Mouse (Mus musculus) heart, embryonic 15.5 days (tissue): ENCODE measurements around the gene Plk2. TPM values are rescaled to one million over a fixed set of nuclear protein-coding genes. Genes with fewer than 3 reads are reported as not detected.
"Not testable (repeated sequence)": the region's sequence is repeated elsewhere in the genome, so short reads cannot be mapped to it uniquely, and the experiment has no call there.

ENCODE experiments used
- ATAC-seq: fragments of 200-750 bp; cut with Nextera tagmentation; replicated peaks from 2 replicates; pipeline ENCODE4 v1.8.0; 2017; ENCODE audit warnings: low read depth, moderate TSS enrichment; ENCODE audit not compliant: insufficient number of reproducible peaks, insufficient read depth, low FRiP score
- H3K27ac ChIP-seq: fragments of 300-500 bp; sonication (generic); 2 replicates; pipeline ENCODE4 v1.5.1; 2015; ENCODE audit warnings: mild to moderate bottlenecking, inconsistent platforms
- H3K27me3 ChIP-seq: fragments of 300-500 bp; sonication (generic); 2 replicates; pipeline ENCODE4 v1.6.1; 2015; ENCODE audit warnings: inconsistent platforms
- H3K36me3 ChIP-seq: fragments of 300-500 bp; sonication (generic); 2 replicates; pipeline ENCODE4 v1.6.1; 2015; ENCODE audit warnings: mild to moderate bottlenecking, inconsistent platforms
- H3K4me1 ChIP-seq: fragments of 300-500 bp; sonication (generic); replicated peaks from 2 replicates; pipeline ENCODE4 v1.6.1; 2015; ENCODE audit warnings: inconsistent platforms
- H3K4me2 ChIP-seq: fragments of 300-500 bp; sonication (generic); 2 replicates; pipeline ENCODE4 v1.6.1; 2015; ENCODE audit warnings: inconsistent platforms, mild to moderate bottlenecking, moderate library complexity
- H3K4me3 ChIP-seq: fragments of 300-500 bp; sonication (generic); 2 replicates; pipeline ENCODE4 v1.5.1; 2015; ENCODE audit warnings: mild to moderate bottlenecking, inconsistent platforms
- H3K9ac ChIP-seq: fragments of 300-500 bp; sonication (generic); 2 replicates; pipeline ENCODE4 v1.6.1; 2015; ENCODE audit warnings: mild to moderate bottlenecking, inconsistent platforms
- H3K9me3 ChIP-seq: fragments of 300-500 bp; sonication (generic); replicated peaks from 2 replicates; pipeline ENCODE4 v1.6.1; 2016; ENCODE audit warnings: inconsistent platforms
- WGBS: fragments of 180-500 bp; shearing (Covaris S2); methylation state at CpG from one replicate; pipeline ENCODE4 v1.1.7; 2015; ENCODE audit warnings: mixed read lengths; 5-methylcytosine and 5-hydroxymethylcytosine counted together
- polyA plus RNA-seq: library from polyadenylated mRNA; unstranded; fragments of >200 nt; fragmentation: Nextera tagmentation; extraction: Ambion mirVana; gene quantifications from 2 replicates; pipeline ENCODE4 v1.2.1, GENCODE M21; 2015

Plk2 gene
- 102 TPM in 2 replicates for polyA plus RNA-seq

DNA sequence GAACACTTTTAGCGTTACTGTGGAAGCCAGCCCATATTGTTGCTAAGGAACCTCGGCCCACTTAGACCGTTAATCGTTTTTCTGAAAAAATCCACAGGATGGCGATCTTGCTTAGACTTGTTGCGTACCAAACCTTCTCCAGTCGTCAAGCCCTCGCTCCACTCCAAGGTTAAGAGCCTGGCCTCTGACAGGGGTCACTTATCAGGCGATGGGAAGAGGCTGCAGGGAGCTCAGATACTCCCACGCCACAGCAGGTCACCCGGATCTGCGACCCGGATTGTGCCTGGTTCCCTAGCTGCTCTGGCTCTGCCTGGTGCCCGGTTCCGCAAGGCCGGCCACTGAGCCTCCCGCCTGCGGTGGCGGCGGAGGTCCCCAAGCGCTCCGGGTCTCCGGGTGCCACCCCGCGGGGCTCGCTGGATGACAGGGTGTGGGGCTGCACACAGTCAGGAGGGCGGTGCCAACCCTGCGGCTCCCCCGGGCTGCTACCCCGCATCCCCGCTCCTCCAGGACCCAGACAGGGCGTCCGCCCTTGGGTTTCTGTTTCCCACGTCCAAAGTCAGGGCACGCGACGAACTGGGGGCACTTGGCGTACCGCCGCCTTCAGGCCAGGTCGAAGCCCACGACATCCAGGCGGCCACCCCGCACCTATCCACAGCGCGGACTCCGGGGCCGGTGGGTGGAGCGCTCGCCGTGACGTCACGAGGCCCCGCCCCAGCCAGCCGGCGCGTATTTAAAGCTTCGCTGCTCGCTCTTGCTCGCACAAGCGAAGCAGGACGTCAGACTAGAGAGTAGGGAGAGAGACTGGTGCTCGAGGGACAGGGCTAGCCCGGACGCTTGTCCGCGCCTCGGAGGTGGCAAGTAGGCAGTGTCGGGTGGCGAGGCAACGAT is at the start of gene Plk2:
Plk2 (plus strand) TSS at position 756 of the 888 bp plus-strand sequence.
- H3K9me3 ChIP-seq = no peaks in the 10 kb centered on the region
- H3K27ac ChIP-seq = peak within 1 kb of the TSS; percentile 92
- peaks cover 24% of the 10 kb centered on the region for H3K4me1 ChIP-seq
- peaks cover 21% of the 10 kb centered on the region for H3K36me3 ChIP-seq
- H3K9ac ChIP-seq = peak within 1 kb of the TSS; percentile 94
- H3K4me2 ChIP-seq = peak within 1 kb of the TSS; percentile 94
- H3K27me3 ChIP-seq = no peaks in the 10 kb centered on the region
- peak within 1 kb of the TSS; percentile 74 for H3K4me3 ChIP-seq
- ATAC-seq = peak; percentile 93
- WGBS = 0% methylated on average over 71 of the region's 71 CpGs

DNA sequence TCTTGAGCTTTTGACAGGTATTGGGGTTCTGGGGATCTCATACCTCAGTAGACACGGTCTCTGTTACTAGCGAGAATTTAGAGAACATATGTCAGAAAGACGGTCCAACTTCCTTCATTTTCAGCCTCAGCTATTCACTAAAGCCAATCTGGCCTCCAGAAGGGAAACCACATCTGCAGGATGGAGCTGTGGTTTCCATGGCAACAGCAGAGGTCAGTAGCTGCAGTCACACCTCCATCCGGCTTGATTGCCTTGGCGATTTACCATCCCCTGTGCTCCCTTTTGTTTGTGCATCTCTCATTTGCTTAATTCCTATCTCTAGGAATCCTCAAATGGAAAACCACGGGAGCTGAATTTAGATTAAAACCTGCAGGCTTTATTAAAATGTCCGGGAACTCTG is 48.1 kb upstream of the Plk2 start:
- Histone ChIP-seq H3K9ac (no peak overlapping the region), H3K36me3 (no peaks in the 10 kb centered on the region), H3K4me3 (no peak overlapping the region), H3K27ac (no peak overlapping the region), H3K4me1 (no peaks in the 10 kb centered on the region), H3K9me3 (no peaks in the 10 kb centered on the region), H3K27me3 (no peaks in the 10 kb centered on the region), H3K4me2 (no peak overlapping the region)
- ATAC-seq = no peak
- WGBS = 62% methylated on average over 7 of the region's 7 CpGs

- Histone ChIP-seq H3K9me3 (no peaks in the 10 kb centered on the region), H3K4me3 (no peak overlapping the region), H3K4me1 (no peaks in the 10 kb centered on the region), H3K27me3 (no peaks in the 10 kb centered on the region), H3K27ac (no peak overlapping the region), H3K36me3 (no peaks in the 10 kb centered on the region), H3K9ac (no peak overlapping the region), H3K4me2 (no peak overlapping the region)
- WGBS = 76% methylated on average over 6 of the region's 6 CpGs
- ATAC-seq = no peak
Observed at GRCm38 (mm10) chr13:110351051-110351450, 43.8 kb upstream of the Plk2 start.

DNA sequence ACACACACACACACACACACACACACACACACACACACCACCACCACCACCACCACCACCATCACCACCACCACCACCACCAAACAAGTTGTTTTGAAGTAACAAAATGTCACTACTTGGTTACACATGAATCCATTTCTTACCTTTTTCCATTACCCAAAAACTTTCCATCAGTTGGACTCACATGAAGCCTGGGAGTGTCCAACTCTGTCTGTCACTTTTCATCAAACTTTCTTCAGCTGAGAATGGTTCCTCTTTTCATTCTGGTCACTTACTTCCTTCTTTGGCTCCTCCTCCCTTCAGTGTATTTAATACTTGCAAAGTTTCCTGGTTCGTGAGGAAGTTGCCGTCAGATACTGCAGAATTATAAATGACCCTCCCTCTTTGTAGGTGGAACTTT is 37.9 kb upstream of the Plk2 start, which contains the start of gene Gapt:
Gapt (minus strand) TSS at position 259 of the 400 bp plus-strand sequence.
- no peak within 1 kb of the TSS for H3K27ac ChIP-seq
- WGBS = 73% methylated on average over 2 of the region's 2 CpGs
- ATAC-seq = no peak
- H3K9ac ChIP-seq = no peak within 1 kb of the TSS
- no peak within 1 kb of the TSS for H3K4me2 ChIP-seq
- no peaks in the 10 kb centered on the region for H3K9me3 ChIP-seq
- H3K36me3 ChIP-seq = no peaks in the 10 kb centered on the region
- H3K4me3 ChIP-seq = no peak within 1 kb of the TSS
- no peaks in the 10 kb centered on the region for H3K4me1 ChIP-seq
- H3K27me3 ChIP-seq = no peaks in the 10 kb centered on the region

DNA sequence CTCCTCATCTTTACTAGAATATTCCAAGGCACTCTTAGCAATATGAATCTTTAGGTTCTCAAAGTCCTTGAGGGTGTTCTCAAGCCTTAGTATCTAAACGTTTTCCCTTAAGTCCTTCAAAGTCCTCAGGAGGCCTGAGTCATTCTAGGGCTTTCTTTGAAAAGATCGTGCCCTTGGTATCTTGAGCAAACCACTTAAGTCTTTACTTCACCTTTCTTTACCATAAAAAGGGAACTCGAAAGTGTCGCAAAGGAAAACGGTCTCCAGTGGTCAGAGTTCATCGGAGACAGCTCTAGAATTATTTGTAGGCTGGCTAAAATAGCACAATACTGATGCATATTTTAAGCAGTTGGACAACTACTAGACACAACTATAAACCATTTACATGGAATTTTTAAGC is 31.1 kb upstream of the Plk2 start:
- Histone ChIP-seq H3K9ac (no peak overlapping the region), H3K4me2 (no peak overlapping the region), H3K4me3 (no peak overlapping the region), H3K9me3 (no peaks in the 10 kb centered on the region), H3K27ac (no peak overlapping the region), H3K36me3 (no peaks in the 10 kb centered on the region), H3K27me3 (no peaks in the 10 kb centered on the region), H3K4me1 (no peaks in the 10 kb centered on the region)
- ATAC-seq = no peak
- WGBS = 69% methylated on average over 6 of the region's 6 CpGs

GRCm38 (mm10) chr13:110366477-110366876 is 28.4 kb upstream of the Plk2 start:
- 86% methylated on average over 3 of the region's 3 CpGs for WGBS
- H3K4me2 ChIP-seq = no peak overlapping the region

DNA sequence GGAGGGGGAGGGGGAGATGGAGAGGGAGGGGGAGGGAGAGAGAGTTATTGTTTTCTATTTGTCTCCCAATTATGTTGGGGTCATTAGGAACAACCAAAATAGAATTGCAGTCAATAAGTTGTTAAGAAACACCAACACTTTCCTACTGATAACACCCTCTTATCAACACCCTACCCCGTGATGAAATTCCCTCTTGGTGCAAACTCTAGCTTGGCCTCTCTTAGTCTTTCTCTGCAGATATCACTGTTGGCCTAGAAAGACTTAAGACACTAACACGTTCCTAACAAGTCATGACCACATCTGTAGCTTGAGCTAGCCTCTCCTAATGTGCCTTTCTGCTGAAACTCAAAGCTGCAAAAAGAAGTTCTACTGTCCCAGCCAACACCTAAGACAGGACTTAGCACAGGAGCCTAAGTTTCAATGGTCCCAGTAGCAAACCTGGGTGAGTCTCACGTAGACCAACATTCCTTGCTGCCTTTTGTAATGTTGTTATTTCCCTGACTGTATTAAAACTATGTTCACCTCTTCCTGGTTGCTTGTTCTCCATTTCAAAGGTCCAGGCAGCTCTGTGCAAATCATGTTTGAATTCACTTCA is 26.8 kb upstream of the Plk2 start:
- H3K9ac ChIP-seq = no peak overlapping the region
- WGBS = 57% methylated on average over 3 of the region's 3 CpGs
- H3K27ac ChIP-seq = no peak overlapping the region

More at GRCm38 (mm10) chr13:110366477-110366876, 28.4 kb upstream of the Plk2 start:
- Histone ChIP-seq H3K36me3 (no peaks in the 10 kb centered on the region), H3K4me3 (no peak overlapping the region), H3K9ac (no peak overlapping the region), H3K4me1 (no peaks in the 10 kb centered on the region), H3K9me3 (no peaks in the 10 kb centered on the region), H3K27ac (no peak overlapping the region), H3K27me3 (no peaks in the 10 kb centered on the region)
- no peak for ATAC-seq

DNA sequence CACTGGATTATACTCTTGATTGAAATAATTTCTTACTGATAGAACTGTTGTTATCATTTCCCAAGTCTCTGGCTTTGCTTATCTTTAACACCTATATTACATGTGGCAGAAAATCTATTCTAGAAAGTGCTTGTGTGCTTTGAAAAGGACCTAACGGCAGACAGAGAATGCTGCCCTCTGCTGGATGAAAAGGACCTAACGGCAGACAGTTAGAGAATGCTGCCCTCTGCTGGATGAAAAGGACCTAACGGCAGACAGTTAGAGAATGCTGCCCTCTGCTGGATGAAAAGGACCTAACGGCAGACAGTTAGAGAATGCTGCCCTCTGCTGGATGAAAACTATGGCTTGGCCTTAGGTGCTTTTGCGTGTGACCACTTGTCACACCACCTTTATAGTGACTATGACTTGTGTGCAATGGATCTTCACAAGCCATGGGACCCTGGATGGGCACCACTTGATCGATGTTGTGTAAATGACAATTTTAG is 26.2 kb upstream of the Plk2 start:
- 45% methylated on average over 6 of the region's 6 CpGs for WGBS

More for the DNA sequence above, 26.8 kb upstream of the Plk2 start:
- Histone ChIP-seq H3K4me2 (no peak overlapping the region), H3K36me3 (no peaks in the 10 kb centered on the region), H3K4me3 (no peak overlapping the region), H3K27me3 (no peaks in the 10 kb centered on the region), H3K4me1 (no peaks in the 10 kb centered on the region), H3K9me3 (no peaks in the 10 kb centered on the region)
- ATAC-seq = no peak

GRCm38 (mm10) chr13:110369673-110370072 is 25.2 kb upstream of the Plk2 start:
- H3K4me3 ChIP-seq = no peak overlapping the region
- H3K9ac ChIP-seq = no peak overlapping the region
- ATAC-seq = no peak
- no peaks in the 10 kb centered on the region for H3K27me3 ChIP-seq
- WGBS = 88% methylated on average over 1 of the region's 1 CpGs
- no peaks in the 10 kb centered on the region for H3K36me3 ChIP-seq
- no peaks in the 10 kb centered on the region for H3K4me1 ChIP-seq
- H3K4me2 ChIP-seq = no peak overlapping the region
- no peak overlapping the region for H3K27ac ChIP-seq
- no peaks in the 10 kb centered on the region for H3K9me3 ChIP-seq

More for the DNA sequence above, 26.2 kb upstream of the Plk2 start:
- H3K9me3 ChIP-seq, H3K9ac ChIP-seq, H3K4me1 ChIP-seq, H3K27me3 ChIP-seq, H3K4me2 ChIP-seq, H3K4me3 ChIP-seq, ATAC-seq, H3K27ac ChIP-seq, H3K36me3 ChIP-seq: not testable (repeated sequence)

- H3K36me3 ChIP-seq = no peaks in the 10 kb centered on the region
- H3K9me3 ChIP-seq = no peaks in the 10 kb centered on the region
- ATAC-seq = no peak
- H3K4me3 ChIP-seq = no peak overlapping the region
- WGBS = 19% methylated on average over 5 of the region's 5 CpGs
- no peak overlapping the region for H3K9ac ChIP-seq
- no peaks in the 10 kb centered on the region for H3K27me3 ChIP-seq
- H3K4me1 ChIP-seq = peaks cover 3% of the 10 kb centered on the region; the same call in 1 of the 2 replicates
- no peak overlapping the region for H3K27ac ChIP-seq
- no peak overlapping the region for H3K4me2 ChIP-seq
Observed at GRCm38 (mm10) chr13:110382447-110382901, 12.4 kb upstream of the Plk2 start.

DNA sequence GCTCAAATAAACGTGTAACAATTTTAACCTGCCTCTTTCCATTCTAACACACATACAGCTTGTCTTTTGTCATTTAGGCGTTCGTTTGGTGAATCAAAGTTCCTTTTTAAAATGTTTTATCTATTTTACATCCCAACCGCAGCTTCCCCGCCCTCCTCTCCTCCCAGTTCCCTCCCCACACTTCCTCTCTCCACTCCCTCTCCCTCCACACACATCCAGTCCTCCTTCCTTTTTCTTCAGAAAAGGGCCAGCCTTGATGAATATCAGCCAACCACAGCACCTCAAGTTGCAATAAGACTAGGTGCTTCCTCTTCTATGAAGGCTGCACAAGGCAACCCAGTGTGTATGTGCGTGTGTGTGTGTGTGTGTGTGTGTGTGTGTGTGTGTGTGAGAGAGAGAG is 10.3 kb upstream of the Plk2 start:
- WGBS = 61% methylated on average over 6 of the region's 6 CpGs
- Histone ChIP-seq H3K4me2 (no peak overlapping the region), H3K36me3 (no peaks in the 10 kb centered on the region), H3K9ac (no peak overlapping the region), H3K27ac (no peak overlapping the region), H3K4me1 (no peaks in the 10 kb centered on the region), H3K4me3 (no peak overlapping the region), H3K9me3 (no peaks in the 10 kb centered on the region), H3K27me3 (no peaks in the 10 kb centered on the region)
- ATAC-seq = no peak
